Mouse (Mus musculus) limb, embryonic 12.5 days (tissue): ENCODE results near the gene Lrrc20. TPM values are rescaled to one million over a fixed set of nuclear protein-coding genes. Genes with fewer than 3 reads are reported as not detected.
A peak's percentile ranks its signal among the peaks of the same experiment; 100 is the strongest.
"Not testable (repeated sequence)": the region's sequence is repeated elsewhere in the genome, so short reads cannot be mapped to it uniquely, and the experiment has no call there.

Source experiments
- ATAC-seq: fragments of 200-750 bp; cut with Nextera tagmentation; 2 replicates; pipeline ENCODE4 v1.8.0; 2017; ENCODE audit warnings: low read depth, moderate TSS enrichment; ENCODE audit not compliant: insufficient number of reproducible peaks, insufficient read depth, low FRiP score, low TSS enrichment
- H3K27ac ChIP-seq: fragments of 300-500 bp; sonication (generic); 2 replicates; pipeline ENCODE4 v1.5.1; 2016; ENCODE audit warnings: mild to moderate bottlenecking, moderate library complexity
- H3K27me3 ChIP-seq: fragments of 300-500 bp; sonication (generic); 2 replicates; pipeline ENCODE4 v1.6.1; 2016; ENCODE audit warnings: mild to moderate bottlenecking, moderate library complexity
- H3K36me3 ChIP-seq: fragments of 300-500 bp; sonication (generic); 2 replicates; pipeline ENCODE4 v1.6.1; 2016; ENCODE audit warnings: mild to moderate bottlenecking, moderate library complexity
- H3K4me1 ChIP-seq: fragments of 300-500 bp; sonication (generic); replicated peaks from 2 replicates; pipeline ENCODE4 v1.6.1; 2016
- H3K4me2 ChIP-seq: fragments of 300-500 bp; sonication (generic); 2 replicates; pipeline ENCODE4 v1.6.1; 2016; ENCODE audit warnings: mild to moderate bottlenecking, moderate library complexity
- H3K4me3 ChIP-seq: fragments of 300-500 bp; sonication (generic); replicated peaks from 2 replicates; pipeline ENCODE4 v1.5.1; 2016; ENCODE audit warnings: mild to moderate bottlenecking
- H3K9ac ChIP-seq: fragments of 300-500 bp; sonication (generic); replicated peaks from 2 replicates; pipeline ENCODE4 v1.6.1; 2016; ENCODE audit warnings: mild to moderate bottlenecking, moderate library complexity
- H3K9me3 ChIP-seq: fragments of 300-500 bp; sonication (generic); 2 replicates; pipeline ENCODE4 v1.6.1; 2016; ENCODE audit warnings: mild to moderate bottlenecking, moderate library complexity
- WGBS: fragments of 180-500 bp; shearing (Covaris S2); methylation state at CpG from one replicate; pipeline ENCODE4 v1.1.7; 2016; 5-methylcytosine and 5-hydroxymethylcytosine counted together
- polyA plus RNA-seq: library from polyadenylated mRNA; unstranded; fragments of >200 nt; fragmentation: Nextera tagmentation; extraction: Ambion mirVana; gene quantifications from 2 replicates; pipeline ENCODE4 v1.2.1, GENCODE M21; 2016

Gene Lrrc20
- polyA plus RNA-seq, 1 experiment from 2014 or later, result 11.6 TPM

GRCm38 (mm10) chr10:61614311-61614710, 138.7 kb downstream of the Lrrc20 start:
- H3K9ac ChIP-seq, result no peak overlapping the region
- H3K4me3 ChIP-seq, result no peak overlapping the region
- WGBS, result 92% methylated on average over 7 of the region's 7 CpGs
- H3K9me3 ChIP-seq, result 0 out of 2 replicates have a peak, but pooled peaks cover 7% of the 10 kb centered on the region
- no peaks in the 10 kb centered on the region for H3K36me3 ChIP-seq
- no peaks in the 10 kb centered on the region for H3K27me3 ChIP-seq
- H3K4me2 ChIP-seq, result no peak overlapping the region
- ATAC-seq, result no peak
- peaks cover 5% of the 10 kb centered on the region for H3K4me1 ChIP-seq
- no peak overlapping the region for H3K27ac ChIP-seq

DNA sequence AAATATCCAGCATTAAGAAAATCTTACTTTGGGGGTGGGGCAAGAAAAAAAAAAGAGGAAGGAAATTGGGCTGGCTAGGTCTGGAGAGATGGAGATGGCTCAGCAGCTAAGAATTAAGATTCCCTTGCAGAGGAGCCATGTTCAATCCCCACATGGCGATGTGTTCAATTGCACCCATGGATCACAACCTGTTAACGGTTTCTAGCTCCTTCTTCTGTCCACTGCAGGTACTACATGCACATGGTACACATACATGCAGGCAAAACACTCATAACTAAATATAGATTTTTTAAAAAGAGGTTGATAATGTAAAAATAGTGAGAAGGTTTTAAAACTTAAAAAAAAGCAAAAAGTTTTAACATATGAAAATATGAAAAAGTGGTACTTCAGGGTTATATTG, 142.9 kb downstream of the Lrrc20 start:
- 89% methylated on average over 2 of the region's 2 CpGs for WGBS
- Histone ChIP-seq H3K4me3 (no peak overlapping the region), H3K36me3 (no peaks in the 10 kb centered on the region), H3K27me3 (peaks cover 9% of the 10 kb centered on the region; the same call in 1 of the 2 replicates), H3K27ac (no peak overlapping the region), H3K4me2 (no peak overlapping the region), H3K4me1 (no peaks in the 10 kb centered on the region), H3K9me3 (peaks cover 6% of the 10 kb centered on the region; the same call in 1 of the 2 replicates), H3K9ac (no peak overlapping the region)
- no peak for ATAC-seq

DNA sequence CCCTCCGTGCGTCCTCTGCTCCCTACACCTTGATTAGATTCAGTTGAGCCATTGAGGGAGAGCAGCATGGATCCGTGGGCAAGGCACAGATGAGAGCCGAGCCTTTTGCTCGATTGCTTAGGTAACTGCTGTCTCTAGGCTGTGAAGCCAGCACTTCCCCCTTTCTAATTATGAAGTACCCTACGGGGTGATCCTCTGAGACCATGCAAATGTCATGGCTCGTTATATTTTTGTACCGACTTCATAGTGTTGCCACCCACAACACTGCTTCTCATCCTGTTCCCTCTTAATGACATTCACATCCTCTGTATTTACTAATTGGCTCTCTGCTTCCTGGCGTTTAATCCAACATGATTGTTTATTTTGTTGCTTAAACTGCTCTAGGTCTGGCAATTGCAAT, 146.1 kb downstream of the Lrrc20 start:
- Histone ChIP-seq H3K4me3 (no peak overlapping the region), H3K4me1 (peaks cover 12% of the 10 kb centered on the region), H3K36me3 (no peaks in the 10 kb centered on the region), H3K4me2 (no peak overlapping the region), H3K9me3 (peaks cover 9% of the 10 kb centered on the region; the same call in 1 of the 2 replicates), H3K27ac (no peak overlapping the region), H3K9ac (no peak overlapping the region), H3K27me3 (peaks cover 36% of the 10 kb centered on the region)
- WGBS, result 32% methylated on average over 9 of the region's 9 CpGs
- ATAC-seq, result no peak

- not testable (repeated sequence) for H3K9ac ChIP-seq, H3K4me3 ChIP-seq, H3K36me3 ChIP-seq, ATAC-seq, H3K9me3 ChIP-seq, H3K27ac ChIP-seq, H3K4me2 ChIP-seq
- peaks cover 41% of the 10 kb centered on the region for H3K27me3 ChIP-seq
- WGBS, result 74% methylated on average over 3 of the region's 3 CpGs
- H3K4me1 ChIP-seq, result peaks cover 24% of the 10 kb centered on the region
Observed at GRCm38 (mm10) chr10:61623874-61624273, 148.3 kb downstream of the Lrrc20 start.

DNA sequence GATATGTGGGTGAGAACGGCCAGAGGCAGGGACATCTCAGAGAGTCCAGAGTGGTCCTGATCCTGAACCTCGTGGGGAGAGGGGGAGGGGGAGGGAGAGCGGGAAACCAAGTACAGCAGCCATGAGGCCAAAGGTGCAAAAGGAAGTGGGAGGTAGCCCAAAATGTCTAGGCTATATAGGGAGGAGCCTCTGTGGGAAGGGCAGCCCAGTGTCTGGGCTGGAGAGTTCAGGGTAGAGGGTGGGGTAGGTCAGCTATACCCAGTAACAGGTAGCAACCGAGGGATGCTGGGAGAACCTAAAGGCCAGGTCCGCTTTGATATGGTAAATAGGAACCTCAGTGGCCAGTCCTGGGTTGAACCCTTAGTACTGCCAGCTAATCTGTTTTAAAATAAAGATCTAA, 149.2 kb downstream of the Lrrc20 start:
- peaks cover 6% of the 10 kb centered on the region; the same call in 1 of the 2 replicates for H3K9me3 ChIP-seq
- peaks cover 24% of the 10 kb centered on the region for H3K4me1 ChIP-seq
- no peak for ATAC-seq
- H3K4me3 ChIP-seq, result no peak overlapping the region
- H3K9ac ChIP-seq, result no peak overlapping the region
- H3K36me3 ChIP-seq, result no peaks in the 10 kb centered on the region
- peak overlapping the region; percentile 96 for H3K4me2 ChIP-seq
- no peak overlapping the region for H3K27ac ChIP-seq
- 22% methylated on average over 5 of the region's 5 CpGs for WGBS
- peaks cover 41% of the 10 kb centered on the region for H3K27me3 ChIP-seq

DNA sequence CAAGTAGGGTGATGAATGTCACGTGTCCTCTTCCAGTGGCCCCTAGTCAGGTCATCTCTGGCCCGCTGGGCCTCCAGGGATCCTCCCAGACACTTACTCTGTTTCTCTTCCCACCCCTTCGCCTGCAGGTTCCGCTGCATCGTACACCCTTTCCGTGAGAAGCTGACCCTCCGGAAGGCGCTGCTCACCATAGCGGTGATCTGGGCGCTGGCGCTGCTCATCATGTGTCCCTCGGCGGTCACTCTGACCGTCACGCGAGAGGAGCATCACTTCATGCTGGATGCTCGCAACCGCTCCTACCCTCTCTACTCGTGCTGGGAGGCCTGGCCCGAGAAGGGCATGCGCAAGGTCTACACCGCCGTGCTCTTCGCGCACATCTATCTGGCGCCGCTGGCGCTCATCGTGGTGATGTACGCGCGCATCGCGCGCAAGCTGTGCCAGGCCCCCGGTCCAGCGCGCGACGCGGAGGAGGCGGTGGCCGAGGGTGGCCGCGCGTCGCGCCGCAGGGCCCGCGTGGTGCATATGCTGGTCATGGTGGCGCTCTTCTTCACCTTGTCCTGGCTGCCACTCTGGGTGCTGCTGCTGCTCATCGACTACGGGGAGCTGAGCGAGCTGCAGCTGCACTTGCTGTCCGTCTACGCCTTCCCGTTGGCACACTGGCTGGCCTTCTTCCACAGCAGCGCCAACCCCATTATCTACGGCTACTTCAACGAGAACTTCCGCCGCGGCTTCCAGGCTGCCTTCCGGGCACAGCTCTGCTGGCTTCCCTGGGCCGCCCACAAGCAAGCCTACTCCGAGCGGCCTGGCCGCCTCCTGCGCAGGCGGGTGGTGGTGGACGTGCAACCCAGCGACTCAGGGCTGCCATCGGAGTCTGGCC, 150.0 kb downstream of the Lrrc20 start:
- Histone ChIP-seq H3K27me3 (peaks cover 41% of the 10 kb centered on the region), H3K9me3 (peaks cover 6% of the 10 kb centered on the region; the same call in 1 of the 2 replicates), H3K9ac (peak overlapping the region; percentile 60), H3K4me1 (peaks cover 24% of the 10 kb centered on the region), H3K27ac (no peak overlapping the region), H3K4me3 (peak overlapping the region; percentile 48), H3K4me2 (peak overlapping the region; percentile 96), H3K36me3 (no peaks in the 10 kb centered on the region)
- 4% methylated on average over 74 of the region's 74 CpGs for WGBS
- ATAC-seq, result peak; percentile 44; the same call in 1 of the 2 replicates

DNA sequence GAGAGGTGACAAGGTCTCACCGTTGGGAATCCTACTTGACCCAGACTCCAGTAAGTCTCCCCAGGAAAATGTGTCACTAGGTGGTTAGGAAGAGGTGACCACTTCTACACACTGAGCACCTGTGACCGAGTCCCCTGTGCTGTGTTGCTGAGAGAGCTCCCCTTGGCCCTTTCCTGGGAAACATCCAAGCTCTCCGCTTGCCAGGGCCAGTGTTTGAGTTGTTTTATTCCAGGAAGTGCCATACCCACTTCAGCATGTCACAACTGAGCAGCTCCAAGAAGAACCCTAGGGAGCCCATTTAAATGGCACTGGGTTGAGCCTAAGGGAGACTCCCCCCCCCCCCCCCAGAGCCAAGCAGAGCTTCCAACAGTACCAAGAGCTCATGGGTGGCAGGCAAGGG, 150.9 kb downstream of the Lrrc20 start:
- H3K4me1 ChIP-seq, result peaks cover 24% of the 10 kb centered on the region
- H3K4me3 ChIP-seq, result no peak overlapping the region
- no peaks in the 10 kb centered on the region for H3K36me3 ChIP-seq
- H3K9me3 ChIP-seq, result peaks cover 6% of the 10 kb centered on the region; the same call in 1 of the 2 replicates
- no peak overlapping the region for H3K27ac ChIP-seq
- H3K4me2 ChIP-seq, result no peak overlapping the region
- ATAC-seq, result no peak
- H3K27me3 ChIP-seq, result peaks cover 41% of the 10 kb centered on the region
- whole genome bisulfite sequencing, result 80% methylated on average over 3 of the region's 3 CpGs
- H3K9ac ChIP-seq, result no peak overlapping the region

DNA sequence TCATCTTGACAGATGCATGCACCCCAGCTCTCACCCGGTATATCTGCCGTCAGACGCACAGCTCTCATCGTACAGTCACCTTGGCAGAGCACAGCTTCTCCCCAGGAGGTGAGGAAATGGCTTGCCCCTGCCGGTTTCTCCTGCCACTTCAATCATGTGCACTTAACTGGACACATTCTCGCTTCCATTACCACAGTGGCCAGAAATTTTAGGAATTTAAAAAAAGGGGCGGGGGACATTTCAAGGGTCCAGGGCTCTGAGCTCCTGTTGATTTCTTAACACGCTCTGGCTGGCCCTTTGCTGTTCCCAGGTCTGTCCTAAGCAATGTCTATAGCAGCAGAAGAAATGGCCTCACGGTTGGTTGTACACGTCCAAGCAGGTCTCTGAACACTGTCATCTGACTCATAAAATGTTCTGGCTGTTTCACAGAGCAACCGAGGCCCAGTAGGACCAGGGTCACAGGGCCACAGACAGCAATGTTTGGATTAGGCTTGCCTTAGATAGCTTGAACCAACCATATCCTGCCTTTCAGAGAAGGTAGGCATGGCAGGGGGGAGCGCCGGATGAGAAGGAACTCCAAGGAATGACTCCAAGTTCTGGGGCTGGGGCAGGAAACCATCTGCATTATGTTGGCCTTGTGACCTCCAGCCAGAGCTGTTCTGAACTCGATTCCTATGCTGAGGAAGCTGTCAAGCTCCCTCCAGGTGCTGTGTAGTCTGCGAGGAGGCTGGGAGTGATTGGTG, 151.8 kb downstream of the Lrrc20 start:
- Histone ChIP-seq H3K4me2 (no peak overlapping the region), H3K27me3 (peaks cover 37% of the 10 kb centered on the region), H3K4me3 (no peak overlapping the region), H3K9ac (no peak overlapping the region), H3K9me3 (peaks cover 6% of the 10 kb centered on the region; the same call in 1 of the 2 replicates), H3K4me1 (peaks cover 24% of the 10 kb centered on the region), H3K36me3 (no peaks in the 10 kb centered on the region), H3K27ac (no peak overlapping the region)
- WGBS, result 44% methylated on average over 15 of the region's 15 CpGs
- no peak for ATAC-seq

- peaks cover 37% of the 10 kb centered on the region for H3K27me3 ChIP-seq
- no peak for ATAC-seq
- H3K9me3 ChIP-seq, result peaks cover 6% of the 10 kb centered on the region; the same call in 1 of the 2 replicates
- H3K4me2 ChIP-seq, result no peak overlapping the region
- no peak overlapping the region for H3K4me3 ChIP-seq
- H3K36me3 ChIP-seq, result no peaks in the 10 kb centered on the region
- WGBS, result 71% methylated on average over 4 of the region's 4 CpGs
- H3K27ac ChIP-seq, result no peak overlapping the region
- peaks cover 24% of the 10 kb centered on the region for H3K4me1 ChIP-seq
- H3K9ac ChIP-seq, result no peak overlapping the region
Observed at GRCm38 (mm10) chr10:61627938-61628250, 152.3 kb downstream of the Lrrc20 start.
